Mouse (Mus musculus) midbrain, embryonic 12.5 days (tissue): Measurements from ENCODE around the gene Nrtn. TPM values are rescaled to one million over a fixed set of nuclear protein-coding genes. Genes with fewer than 3 reads are reported as not detected.

Experiments used
- ATAC-seq: fragments of 200-750 bp; cut with Nextera tagmentation; 2 replicates; pipeline ENCODE4 v1.8.0; 2017; ENCODE audit warnings: low read depth, moderate TSS enrichment, moderate library complexity; ENCODE audit not compliant: low FRiP score
- H3K27ac ChIP-seq: fragments of 300-500 bp; sonication (generic); replicated peaks from 2 replicates; pipeline ENCODE4 v1.5.1; 2016; ENCODE audit warnings: mild to moderate bottlenecking
- H3K27me3 ChIP-seq: fragments of 300-500 bp; sonication (generic); 2 replicates; pipeline ENCODE4 v1.6.1; 2016; ENCODE audit warnings: mild to moderate bottlenecking
- H3K36me3 ChIP-seq: fragments of 300-500 bp; sonication (generic); 2 replicates; pipeline ENCODE4 v1.6.1; 2016
- H3K4me1 ChIP-seq: fragments of 300-500 bp; sonication (generic); 2 replicates; pipeline ENCODE4 v1.6.1; 2016
- H3K4me2 ChIP-seq: fragments of 300-500 bp; sonication (generic); replicated peaks from 2 replicates; pipeline ENCODE4 v1.6.1; 2016; ENCODE audit warnings: mild to moderate bottlenecking, moderate library complexity
- H3K4me3 ChIP-seq: fragments of 300-500 bp; sonication (generic); 2 replicates; pipeline ENCODE4 v1.5.1; 2016; ENCODE audit warnings: mild to moderate bottlenecking
- H3K9ac ChIP-seq: fragments of 300-500 bp; sonication (generic); replicated peaks from 2 replicates; pipeline ENCODE4 v1.6.1; 2016; ENCODE audit warnings: mild to moderate bottlenecking, moderate library complexity
- H3K9me3 ChIP-seq: fragments of 300-500 bp; sonication (generic); 2 replicates; pipeline ENCODE4 v1.6.1; 2016; ENCODE audit warnings: mild to moderate bottlenecking
- WGBS: fragments of 180-500 bp; shearing (Covaris S2); methylation state at CpG from one replicate; pipeline ENCODE4 v1.1.7; 2016; 5-methylcytosine and 5-hydroxymethylcytosine counted together
- polyA plus RNA-seq: library from polyadenylated mRNA; unstranded; fragments of >200 nt; fragmentation: Nextera tagmentation; extraction: Ambion mirVana; gene quantifications from 2 replicates; pipeline ENCODE4 v1.2.1, GENCODE M21; 2016

The Nrtn gene
- 6.7 and 8.8 TPM in 2 replicates for polyA plus RNA-seq

GRCm38 (mm10) chr17:56757416-56758123, at the start of gene Nrtn:
TSS of gene Nrtn (minus strand) at chr17:56757530.
- 1% methylated on average over 48 of the region's 48 CpGs for WGBS
- ATAC-seq: peak; percentile 10
- peak within 1 kb of the TSS; percentile 57 for H3K4me2 ChIP-seq
- peak within 1 kb of the TSS; percentile 28 for H3K9ac ChIP-seq
- peak within 1 kb of the TSS; percentile 41 for H3K4me3 ChIP-seq
- H3K4me1 ChIP-seq: peaks cover 29% of the 10 kb centered on the region
- H3K27ac ChIP-seq: no peak within 1 kb of the TSS; the same call in 1 of the 2 replicates
- peaks cover 89% of the 10 kb centered on the region for H3K27me3 ChIP-seq
- H3K9me3 ChIP-seq: no peaks in the 10 kb centered on the region
- no peaks in the 10 kb centered on the region for H3K36me3 ChIP-seq

DNA sequence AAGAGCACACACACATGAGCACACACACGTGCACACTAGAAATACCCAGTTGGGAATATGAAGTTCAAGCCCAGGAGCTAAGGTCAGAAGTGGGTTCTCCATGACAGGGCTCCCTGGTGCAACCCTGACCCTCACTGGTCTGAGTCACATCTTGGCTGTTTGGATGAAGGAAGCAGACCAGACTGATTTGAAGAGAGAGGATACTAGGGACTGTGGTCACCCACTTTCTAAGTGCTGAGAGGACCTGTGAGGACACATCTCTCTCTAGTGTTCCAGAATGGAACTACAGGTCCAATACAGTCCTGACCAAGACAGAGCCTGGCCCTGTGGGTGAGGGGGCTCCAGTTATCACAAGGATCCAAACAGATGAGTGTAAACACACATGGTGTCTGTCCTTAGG, 48.5 kb upstream of the Nrtn start:
- no peaks in the 10 kb centered on the region for H3K9me3 ChIP-seq
- 100% methylated on average over 1 of the region's 1 CpGs for WGBS
- no peak overlapping the region for H3K4me2 ChIP-seq
- H3K36me3 ChIP-seq: peaks cover 11% of the 10 kb centered on the region
- peaks cover 12% of the 10 kb centered on the region for H3K27me3 ChIP-seq
- no peak overlapping the region for H3K4me3 ChIP-seq
- no peak for ATAC-seq
- no peak overlapping the region for H3K27ac ChIP-seq
- H3K4me1 ChIP-seq: peaks cover 19% of the 10 kb centered on the region
- H3K9ac ChIP-seq: no peak overlapping the region

DNA sequence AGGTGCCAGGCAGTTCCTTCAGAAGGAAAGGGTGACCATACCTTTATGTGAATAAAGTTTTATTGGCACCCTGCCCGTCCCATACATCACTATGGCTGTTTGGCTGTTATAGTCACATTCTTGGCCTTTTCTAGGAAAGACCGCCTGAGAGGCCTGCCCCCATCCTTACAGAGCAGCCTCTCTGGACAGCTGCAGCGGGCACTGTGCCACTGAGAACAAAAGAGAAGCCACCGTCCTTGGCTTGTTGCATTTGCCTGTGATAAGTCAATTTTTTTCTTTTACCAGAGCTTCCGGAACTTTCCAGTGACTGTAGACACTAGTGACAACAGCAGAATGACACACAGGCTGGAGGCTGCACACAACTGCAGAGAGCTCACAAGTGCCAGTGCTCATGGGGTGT, 47.6 kb upstream of the Nrtn start:
- Histone ChIP-seq H3K27me3 (peaks cover 9% of the 10 kb centered on the region), H3K27ac (no peak overlapping the region), H3K4me1 (peaks cover 10% of the 10 kb centered on the region), H3K4me3 (no peak overlapping the region), H3K9me3 (no peaks in the 10 kb centered on the region), H3K36me3 (peaks cover 11% of the 10 kb centered on the region), H3K9ac (no peak overlapping the region), H3K4me2 (no peak overlapping the region)
- WGBS: 89% methylated on average over 5 of the region's 5 CpGs
- ATAC-seq: no peak

GRCm38 (mm10) chr17:56802065-56802464, 44.7 kb upstream of the Nrtn start:
- Histone ChIP-seq H3K4me1 (no peaks in the 10 kb centered on the region), H3K9me3 (no peaks in the 10 kb centered on the region), H3K27ac (no peak overlapping the region), H3K9ac (no peak overlapping the region), H3K27me3 (no peaks in the 10 kb centered on the region), H3K4me2 (no peak overlapping the region), H3K36me3 (peaks cover 15% of the 10 kb centered on the region), H3K4me3 (no peak overlapping the region)
- 82% methylated on average over 8 of the region's 8 CpGs for WGBS
- no peak for ATAC-seq

DNA sequence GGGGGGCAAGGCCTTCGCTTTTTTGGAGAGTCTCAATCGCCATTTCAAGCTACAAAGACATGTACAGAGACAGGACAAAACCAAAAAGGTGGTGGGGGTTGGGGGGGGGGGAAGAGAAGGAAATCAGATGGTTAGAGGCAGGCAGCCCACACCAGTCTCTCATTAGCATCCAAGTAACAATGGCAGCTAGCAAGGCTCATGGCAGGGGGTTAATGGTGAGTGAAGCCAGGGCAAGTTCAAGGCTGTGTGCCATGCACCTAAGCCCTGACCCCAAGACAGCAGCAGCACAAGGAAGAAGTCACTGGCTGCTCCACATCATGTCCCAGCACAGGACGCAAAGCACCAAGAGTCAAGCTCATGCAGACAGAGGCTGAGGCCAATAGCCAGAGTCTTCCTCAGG, 41.9 kb upstream of the Nrtn start:
- 90% methylated on average over 3 of the region's 3 CpGs for WGBS
- H3K4me3 ChIP-seq: no peak overlapping the region
- H3K9me3 ChIP-seq: no peaks in the 10 kb centered on the region
- no peak overlapping the region for H3K27ac ChIP-seq
- no peaks in the 10 kb centered on the region for H3K27me3 ChIP-seq
- H3K4me1 ChIP-seq: no peaks in the 10 kb centered on the region
- H3K36me3 ChIP-seq: peaks cover 15% of the 10 kb centered on the region
- no peak for ATAC-seq
- H3K4me2 ChIP-seq: no peak overlapping the region
- H3K9ac ChIP-seq: no peak overlapping the region

DNA sequence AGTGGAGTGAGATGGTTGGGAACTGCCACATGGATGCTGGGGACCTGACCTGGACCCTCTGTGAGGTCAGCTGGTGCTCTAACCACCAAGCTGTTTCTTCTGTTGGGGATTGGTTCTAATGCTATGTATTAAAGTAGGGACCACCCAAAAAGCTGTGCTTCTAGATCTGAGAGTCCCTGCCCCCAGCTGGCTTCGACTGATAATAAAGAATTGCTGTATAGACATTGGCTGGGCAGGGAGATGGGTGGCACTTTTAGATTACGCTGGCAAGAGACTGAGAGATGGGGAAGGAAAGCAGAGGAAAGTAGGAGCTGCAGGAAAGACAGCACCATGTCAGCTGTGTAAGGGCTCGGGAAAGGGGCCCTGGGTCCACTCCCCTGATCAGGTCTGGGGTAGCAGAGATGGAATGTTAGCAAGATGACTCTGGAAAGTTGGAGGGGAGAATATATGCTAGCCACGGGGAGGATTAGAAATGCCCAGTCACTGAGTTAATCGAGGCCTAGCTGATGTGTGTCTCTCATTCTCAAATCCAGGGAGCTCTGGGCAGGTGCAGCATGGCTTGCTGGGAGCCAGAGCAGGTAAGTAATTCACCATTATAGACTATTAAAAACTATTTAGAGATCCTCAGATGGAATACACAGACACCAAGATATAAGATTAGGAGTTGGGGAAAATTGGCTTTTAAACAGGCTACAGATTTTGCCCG, 36.4 kb upstream of the Nrtn start:
- Histone ChIP-seq H3K36me3 (no peaks in the 10 kb centered on the region), H3K27me3 (no peaks in the 10 kb centered on the region), H3K9ac (no peak overlapping the region), H3K27ac (no peak overlapping the region), H3K4me3 (no peak overlapping the region), H3K4me1 (no peaks in the 10 kb centered on the region), H3K9me3 (no peaks in the 10 kb centered on the region), H3K4me2 (no peak overlapping the region)
- no peak for ATAC-seq
- WGBS: 74% methylated on average over 6 of the region's 6 CpGs

DNA sequence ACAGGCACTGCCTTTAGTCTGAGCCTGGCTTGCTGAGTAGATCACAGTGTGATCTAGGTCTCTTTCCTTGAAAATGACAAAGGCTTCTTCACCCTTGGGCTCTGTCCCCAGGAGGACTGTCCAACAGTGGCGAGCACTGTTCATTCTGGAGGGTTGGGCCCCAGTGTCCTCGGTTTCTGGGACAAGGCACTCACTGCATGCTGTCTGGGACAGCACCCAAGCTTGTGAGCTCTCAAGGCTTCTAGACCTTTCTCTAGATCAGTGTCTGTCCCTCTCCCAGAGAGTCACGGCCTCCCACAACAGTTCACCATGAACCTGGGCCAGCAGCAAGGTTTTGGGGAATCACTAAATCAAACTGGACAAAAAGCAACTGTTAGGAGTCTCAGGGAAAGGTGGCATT, 35.3 kb upstream of the Nrtn start:
- Histone ChIP-seq H3K4me3 (no peak overlapping the region), H3K4me2 (no peak overlapping the region), H3K9me3 (no peaks in the 10 kb centered on the region), H3K9ac (no peak overlapping the region), H3K4me1 (no peaks in the 10 kb centered on the region), H3K27me3 (no peaks in the 10 kb centered on the region), H3K27ac (no peak overlapping the region), H3K36me3 (no peaks in the 10 kb centered on the region)
- no peak for ATAC-seq
- 84% methylated on average over 3 of the region's 3 CpGs for WGBS

DNA sequence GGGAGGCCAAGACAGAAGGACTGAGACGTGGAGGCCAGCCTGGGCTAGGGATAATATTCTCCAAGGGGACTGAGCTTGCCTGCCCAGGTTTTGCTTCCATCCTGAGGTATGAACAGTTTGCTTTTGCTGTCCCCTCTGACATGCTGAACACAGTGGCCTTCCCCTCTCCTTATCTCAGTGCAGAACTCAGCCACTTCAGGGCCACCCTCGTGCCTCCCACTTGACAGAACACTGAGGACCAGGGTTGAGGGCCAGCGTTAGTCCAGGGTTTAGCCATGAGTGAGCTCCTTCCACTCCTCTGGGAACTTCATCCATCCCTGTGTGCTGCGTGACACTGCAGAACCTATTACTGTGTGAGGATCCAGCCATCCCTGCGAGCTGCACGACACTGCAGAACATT, 32.0 kb upstream of the Nrtn start:
- 88% methylated on average over 6 of the region's 6 CpGs for WGBS
- H3K27me3 ChIP-seq: no peaks in the 10 kb centered on the region
- H3K36me3 ChIP-seq: 0 out of 2 replicates have a peak, but pooled peaks cover 5% of the 10 kb centered on the region
- H3K4me1 ChIP-seq: no peaks in the 10 kb centered on the region
- no peak overlapping the region for H3K27ac ChIP-seq
- ATAC-seq: no peak
- no peaks in the 10 kb centered on the region for H3K9me3 ChIP-seq
- H3K9ac ChIP-seq: no peak overlapping the region
- H3K4me3 ChIP-seq: no peak overlapping the region
- no peak overlapping the region for H3K4me2 ChIP-seq

GRCm38 (mm10) chr17:56788886-56789285, 31.6 kb upstream of the Nrtn start:
- no peak overlapping the region for H3K4me2 ChIP-seq
- H3K4me1 ChIP-seq: no peaks in the 10 kb centered on the region
- 0 out of 2 replicates have a peak, but pooled peaks cover 5% of the 10 kb centered on the region for H3K36me3 ChIP-seq
- no peak overlapping the region for H3K27ac ChIP-seq
- no peaks in the 10 kb centered on the region for H3K27me3 ChIP-seq
- H3K9me3 ChIP-seq: no peaks in the 10 kb centered on the region
- no peak overlapping the region for H3K4me3 ChIP-seq
- no peak for ATAC-seq
- H3K9ac ChIP-seq: no peak overlapping the region
- WGBS: 79% methylated on average over 3 of the region's 3 CpGs

GRCm38 (mm10) chr17:56780291-56780978, 23.1 kb upstream of the Nrtn start:
- H3K9ac ChIP-seq: no peak overlapping the region
- H3K4me3 ChIP-seq: no peak overlapping the region
- H3K4me2 ChIP-seq: no peak overlapping the region
- no peak overlapping the region for H3K27ac ChIP-seq
- H3K4me1 ChIP-seq: peaks cover 4% of the 10 kb centered on the region; the same call in 1 of the 2 replicates
- no peaks in the 10 kb centered on the region for H3K27me3 ChIP-seq
- ATAC-seq: no peak
- H3K36me3 ChIP-seq: peaks cover 24% of the 10 kb centered on the region
- WGBS: 83% methylated on average over 13 of the region's 13 CpGs
- peaks cover 5% of the 10 kb centered on the region; the same call in 1 of the 2 replicates for H3K9me3 ChIP-seq

GRCm38 (mm10) chr17:56778779-56779362, 21.5 kb upstream of the Nrtn start:
- ATAC-seq: peak; percentile 53; the same call in 1 of the 2 replicates
- no peak overlapping the region for H3K9ac ChIP-seq
- peaks cover 24% of the 10 kb centered on the region for H3K36me3 ChIP-seq
- H3K9me3 ChIP-seq: peaks cover 5% of the 10 kb centered on the region; the same call in 1 of the 2 replicates
- peak overlapping the region; percentile 40 for H3K27ac ChIP-seq
- peaks cover 4% of the 10 kb centered on the region; the same call in 1 of the 2 replicates for H3K4me1 ChIP-seq
- H3K27me3 ChIP-seq: no peaks in the 10 kb centered on the region
- H3K4me3 ChIP-seq: no peak overlapping the region
- 33% methylated on average over 3 of the region's 3 CpGs for WGBS
- H3K4me2 ChIP-seq: no peak overlapping the region
